Mouse (Mus musculus): Measurements from ENCODE around the gene Klc1.

- TF ChIP-seq POLR2A (IDR thresholded peaks at IDR 0.05; ENCODE audit: low read depth, low read length) (no peak), CTCF (conservative IDR thresholded peaks at IDR 0.05; ENCODE audit: insufficient read depth, insufficient read length, low read depth, low read length) (no peak)
Observed at GRCm38 (mm10) chr12:111790631-111791030, 32.0 kb downstream of the Klc1 start.

Measured in kidney, adult 2 months (tissue).